Mouse (Mus musculus): Measurements from ENCODE around the gene Wnt3. TPM values are rescaled to one million over a fixed set of nuclear protein-coding genes. Genes with fewer than 3 reads are reported as not detected.

Wnt3 gene
- total RNA-seq, 2 experiments from 2014 or later, result not detected

DNA sequence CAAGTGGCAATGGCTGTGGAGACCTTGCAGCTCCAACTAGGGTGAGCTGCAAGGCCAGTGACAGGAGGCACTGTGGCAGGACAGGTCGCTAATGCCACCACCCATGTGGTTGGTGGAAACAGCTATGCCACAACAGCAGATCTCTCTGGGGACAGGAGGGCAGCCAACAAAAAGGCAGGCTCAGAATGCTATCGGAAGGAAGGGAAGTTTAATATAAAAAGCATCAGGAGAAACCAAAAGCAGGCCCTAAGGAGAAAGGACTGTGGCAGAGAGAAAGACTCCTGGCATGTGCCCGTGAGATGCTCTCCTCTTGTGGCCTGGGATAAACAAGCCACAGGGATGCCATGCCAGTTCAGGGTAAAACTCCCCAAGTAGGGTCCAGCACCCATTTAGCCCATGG, 57.8 kb downstream of the Wnt3 start:
- no peak for ATAC-seq (replicated peaks; ENCODE audit: poor library complexity, severe bottlenecking)

DNA sequence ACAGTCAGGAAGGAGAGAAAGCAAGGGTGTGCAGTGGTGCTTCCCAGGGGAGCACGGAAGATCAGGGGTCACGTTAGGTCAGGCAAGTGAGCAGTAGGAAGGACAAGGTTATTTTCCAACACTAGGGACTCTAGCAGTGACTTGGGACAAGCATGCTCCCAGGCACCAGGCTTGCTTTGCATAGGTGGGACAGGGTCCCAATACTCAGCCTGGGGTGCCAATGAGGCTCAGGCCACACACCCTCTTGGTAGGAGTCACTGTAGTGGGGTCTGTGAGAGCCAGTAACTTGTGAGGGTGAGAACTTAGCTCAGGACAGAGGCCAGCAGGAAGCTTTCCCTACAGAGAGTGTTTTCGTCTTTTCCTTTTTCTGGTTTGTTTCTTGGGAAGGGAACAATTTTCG, 58.4 kb downstream of the Wnt3 start:
- ATAC-seq (replicated peaks; ENCODE audit: poor library complexity, severe bottlenecking), result no peak

DNA sequence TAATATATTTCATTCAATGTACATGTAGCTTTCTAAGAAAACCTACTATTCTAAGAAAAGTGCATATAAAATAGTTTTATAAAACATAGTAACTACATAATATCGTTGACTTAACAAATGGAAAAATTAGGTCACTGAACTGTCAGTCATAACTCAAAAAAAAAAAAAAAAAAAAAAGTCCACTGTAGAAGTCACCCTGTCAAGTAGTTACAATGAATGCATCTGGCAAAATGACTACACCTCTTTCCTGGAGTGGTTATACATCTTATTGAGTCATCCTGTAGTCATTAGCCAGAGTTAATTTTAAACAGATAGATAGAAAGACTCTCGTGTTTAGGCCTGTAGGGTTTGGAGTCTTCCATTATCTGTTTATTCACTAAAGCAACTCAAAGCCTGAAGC, 65.0 kb downstream of the Wnt3 start:
- no peak for ATAC-seq (replicated peaks; ENCODE audit: poor library complexity, severe bottlenecking)

- ATAC-seq (replicated peaks; ENCODE audit: poor library complexity, severe bottlenecking), result no peak
Observed at GRCm38 (mm10) chr11:103840834-103841233, 66.9 kb downstream of the Wnt3 start.

- no peak for ATAC-seq (replicated peaks; ENCODE audit: poor library complexity, severe bottlenecking)
Observed at GRCm38 (mm10) chr11:103848287-103848686, 74.3 kb downstream of the Wnt3 start.

- no peak for ATAC-seq (replicated peaks; ENCODE audit: poor library complexity, severe bottlenecking)
Observed at GRCm38 (mm10) chr11:103852590-103853283, 78.8 kb downstream of the Wnt3 start.

- ATAC-seq (replicated peaks; ENCODE audit: poor library complexity, severe bottlenecking), result no peak
Observed at GRCm38 (mm10) chr11:103853284-103853920, 79.5 kb downstream of the Wnt3 start.

DNA sequence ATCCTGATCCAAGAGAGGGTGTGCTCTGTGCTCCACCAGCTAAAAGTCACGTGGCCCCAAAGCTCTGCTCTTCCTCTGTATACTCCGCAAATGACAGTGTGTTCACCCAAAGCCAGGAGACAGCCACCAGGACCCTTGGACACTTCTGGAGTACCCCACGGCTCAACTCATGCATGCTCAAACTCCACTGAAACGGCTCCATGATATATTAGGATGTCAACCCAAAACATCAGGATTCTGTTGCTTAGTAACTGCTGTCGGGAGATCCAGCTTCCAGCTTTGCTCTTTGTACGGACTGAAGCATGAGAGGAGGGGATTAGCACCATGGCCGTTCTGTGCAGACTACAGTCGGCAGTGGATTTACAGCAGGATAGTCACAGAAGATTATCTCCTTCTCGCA, 80.3 kb downstream of the Wnt3 start:
- ATAC-seq (replicated peaks; ENCODE audit: poor library complexity, severe bottlenecking), result no peak

- ATAC-seq (replicated peaks; ENCODE audit: poor library complexity, severe bottlenecking), result no peak
Observed at GRCm38 (mm10) chr11:103856641-103857040, 82.7 kb downstream of the Wnt3 start.

GRCm38 (mm10) chr11:103858760-103859159, 84.8 kb downstream of the Wnt3 start:
- no peak for ATAC-seq (replicated peaks; ENCODE audit: poor library complexity, severe bottlenecking)

DNA sequence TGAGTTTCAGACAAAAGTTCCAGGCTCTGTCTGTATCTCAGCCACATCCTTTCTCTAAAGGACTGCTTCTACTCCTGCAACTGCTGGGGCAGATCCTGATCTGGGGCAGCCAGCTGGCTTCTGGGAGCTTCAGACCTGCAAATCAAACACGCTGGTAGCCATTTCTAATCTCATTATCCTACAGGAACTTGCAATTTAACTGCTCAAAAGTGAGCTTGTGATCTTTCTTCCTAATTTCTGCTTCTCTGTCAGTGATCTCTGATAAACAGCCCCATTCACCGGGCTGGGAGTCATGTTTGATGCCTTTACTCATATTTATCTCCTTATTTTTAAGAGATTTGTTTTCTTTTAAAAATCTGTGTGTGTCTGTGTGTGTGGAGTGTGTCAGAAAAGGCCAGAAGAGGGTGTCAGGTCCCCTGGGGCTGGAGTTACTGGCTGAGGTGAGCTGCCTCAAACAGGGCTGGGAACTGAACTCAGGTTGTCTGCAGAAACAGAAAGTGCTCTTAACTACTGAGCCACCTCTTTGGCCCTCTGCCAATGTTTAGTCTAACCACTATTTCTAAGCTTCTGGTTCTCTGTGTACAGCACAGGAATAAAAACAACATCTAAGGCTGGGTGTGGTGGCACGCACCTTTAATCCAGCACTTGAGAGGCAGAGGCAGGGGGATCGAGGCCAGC, 86.1 kb downstream of the Wnt3 start:
- ATAC-seq (replicated peaks; ENCODE audit: poor library complexity, severe bottlenecking), result no peak

DNA sequence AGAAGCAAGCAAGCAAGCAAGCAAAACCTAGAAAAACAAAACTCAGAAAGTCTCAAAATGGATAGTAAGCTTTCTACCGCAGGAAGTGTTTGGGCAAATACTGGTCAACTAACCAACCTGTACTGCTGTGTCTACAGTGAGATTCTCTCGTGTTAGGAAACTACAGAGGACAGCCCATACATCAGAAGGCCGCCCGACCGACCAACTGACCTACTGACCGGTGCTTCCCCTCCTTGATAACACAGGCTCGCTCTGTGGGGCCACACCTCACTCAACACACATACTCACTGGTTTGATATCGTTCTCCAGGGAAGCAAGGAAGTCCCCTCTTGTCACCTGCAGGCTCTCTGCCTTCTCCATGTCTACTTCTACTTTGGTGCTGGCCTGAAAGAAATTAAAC, 89.0 kb downstream of the Wnt3 start:
- no peak for ATAC-seq (replicated peaks; ENCODE audit: poor library complexity, severe bottlenecking)

DNA sequence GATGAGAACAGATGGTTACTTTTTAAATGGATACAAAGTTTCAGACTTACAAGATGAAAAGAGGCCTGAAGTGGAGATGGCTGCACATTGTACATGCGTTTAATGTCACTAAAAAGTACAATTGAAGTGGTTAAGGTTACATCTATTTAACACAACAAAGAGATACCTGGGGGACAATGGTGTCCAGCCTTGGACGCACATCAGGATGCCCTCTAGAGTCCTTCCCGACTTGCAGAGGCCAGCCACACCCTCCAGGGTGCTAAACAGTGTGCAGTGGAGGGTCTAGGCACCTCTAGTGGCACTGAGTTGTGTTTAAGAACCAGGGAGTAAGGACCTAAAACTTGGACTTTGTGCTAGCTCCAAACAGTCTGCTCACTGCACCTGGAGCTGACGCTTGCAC, 90.5 kb downstream of the Wnt3 start:
- ATAC-seq (replicated peaks; ENCODE audit: poor library complexity, severe bottlenecking), result no peak

GRCm38 (mm10) chr11:103865346-103865745, 91.4 kb downstream of the Wnt3 start:
- ATAC-seq (replicated peaks; ENCODE audit: poor library complexity, severe bottlenecking), result no peak

Other genes starting within 250 kb of the Wnt3 start
- gene Gm884, start 153.0 kb upstream of the Wnt3 start, total RNA-seq (2014; fragmentation: Nextera tagmentation), result not detected in 2 replicates
- gene Gm884, start 153.0 kb upstream of the Wnt3 start, total RNA-seq (2017), result not detected in 2 replicates
- gene Lyzl6, start 135.3 kb upstream of the Wnt3 start, total RNA-seq (2014; fragmentation: Nextera tagmentation), result not detected in 2 replicates
- not detected in 2 replicates for gene Lyzl6, start 135.3 kb upstream of the Wnt3 start, total RNA-seq (2017)
- gene Rprml, start 124.6 kb upstream of the Wnt3 start, total RNA-seq (2014; fragmentation: Nextera tagmentation), result not detected in 2 replicates
- not detected in 2 replicates for gene Rprml, start 124.6 kb upstream of the Wnt3 start, total RNA-seq (2017)
- 48.8 and 57.1 TPM in 2 replicates for gene Gosr2, start 76.3 kb upstream of the Wnt3 start, total RNA-seq (2014; fragmentation: Nextera tagmentation)
- gene Gosr2, start 76.3 kb upstream of the Wnt3 start, total RNA-seq (2017), result 46.3 and 51.3 TPM in 2 replicates
- not detected in 2 replicates for gene Wnt9b, start 24.3 kb upstream of the Wnt3 start, total RNA-seq (2014; fragmentation: Nextera tagmentation)
- gene Wnt9b, start 24.3 kb upstream of the Wnt3 start, total RNA-seq (2017), result not detected in 2 replicates
- gene Nsf, start 179.9 kb downstream of the Wnt3 start, total RNA-seq (2014; fragmentation: Nextera tagmentation), result 27.6 and 54.7 TPM in 2 replicates
- gene Nsf, start 179.9 kb downstream of the Wnt3 start, total RNA-seq (2017), result 26.6 and 32.9 TPM in 2 replicates
- 17.3 and 20.9 TPM in 2 replicates for gene Arf2, start 192.6 kb downstream of the Wnt3 start, total RNA-seq (2014; fragmentation: Nextera tagmentation)
- 30.2 and 38.9 TPM in 2 replicates for gene Arf2, start 192.6 kb downstream of the Wnt3 start, total RNA-seq (2017)